Mouse (Mus musculus) neural tube, embryonic 12.5 days (tissue): Measurements from ENCODE around the gene Isy1. TPM values are rescaled to one million over a fixed set of nuclear protein-coding genes. Genes with fewer than 3 reads are reported as not detected.

ENCODE experiments used
- ATAC-seq: fragments of 200-750 bp; cut with Nextera tagmentation; 2 replicates; pipeline ENCODE4 v1.8.0; 2017; ENCODE audit warnings: low read depth, mild to moderate bottlenecking, moderate TSS enrichment, moderate library complexity; ENCODE audit not compliant: low FRiP score
- H3K27ac ChIP-seq: fragments of 300-500 bp; sonication (generic); 2 replicates; pipeline ENCODE4 v1.5.1; 2016
- H3K27me3 ChIP-seq: fragments of 300-500 bp; sonication (generic); replicated peaks from 2 replicates; pipeline ENCODE4 v1.6.1; 2016; ENCODE audit warnings: mild to moderate bottlenecking
- H3K36me3 ChIP-seq: fragments of 300-500 bp; sonication (generic); 2 replicates; pipeline ENCODE4 v1.6.1; 2016; ENCODE audit warnings: mild to moderate bottlenecking
- H3K4me1 ChIP-seq: fragments of 300-500 bp; sonication (generic); 2 replicates; pipeline ENCODE4 v1.6.1; 2016
- H3K4me2 ChIP-seq: fragments of 300-500 bp; sonication (generic); replicated peaks from 2 replicates; pipeline ENCODE4 v1.6.1; 2016; ENCODE audit warnings: mild to moderate bottlenecking
- H3K4me3 ChIP-seq: fragments of 300-500 bp; sonication (generic); 2 replicates; pipeline ENCODE4 v1.5.1; 2016
- H3K9ac ChIP-seq: fragments of 300-500 bp; sonication (generic); 2 replicates; pipeline ENCODE4 v1.6.1; 2016; ENCODE audit warnings: mild to moderate bottlenecking
- H3K9me3 ChIP-seq: fragments of 300-500 bp; sonication (generic); 2 replicates; pipeline ENCODE4 v1.6.1; 2016; ENCODE audit warnings: mild to moderate bottlenecking
- WGBS: fragments of 180-500 bp; shearing (Covaris S2); methylation state at CpG from one replicate; pipeline ENCODE4 v1.1.7; 2016; 5-methylcytosine and 5-hydroxymethylcytosine counted together
- polyA plus RNA-seq: library from polyadenylated mRNA; unstranded; fragments of >200 nt; fragmentation: Nextera tagmentation; extraction: Ambion mirVana; gene quantifications from 2 replicates; pipeline ENCODE4 v1.2.1, GENCODE M21; 2016

The Isy1 gene
- polyA plus RNA-seq, 1 experiment from 2014 or later: 43.9 TPM

DNA sequence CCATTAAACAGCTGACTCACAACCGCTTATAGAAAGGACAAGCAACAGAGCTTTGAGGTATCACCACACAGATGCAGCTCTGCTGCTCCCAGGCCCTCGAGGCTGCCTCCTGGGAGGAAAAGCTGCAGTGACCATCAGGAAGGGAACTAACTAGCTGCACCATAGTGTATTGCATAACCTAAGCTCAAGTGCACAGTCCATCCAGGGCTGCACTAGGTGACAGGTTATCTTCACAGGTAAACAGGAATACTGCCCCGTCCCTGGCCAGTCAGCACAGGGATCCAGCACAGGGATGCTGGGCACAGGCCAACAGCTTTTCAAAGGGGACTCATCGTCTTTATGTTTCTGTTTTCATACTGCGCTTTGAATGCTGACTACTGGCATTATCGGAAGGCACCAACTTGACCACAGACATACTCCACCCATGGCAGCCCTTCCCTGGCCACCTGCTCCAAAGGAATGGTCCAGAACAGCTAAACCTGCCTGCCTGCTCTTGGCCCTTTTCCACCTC lies 28.9 kb downstream of the Isy1 start:
- 89% methylated on average over 6 of the region's 6 CpGs for WGBS
- Histone ChIP-seq H3K36me3 (peaks cover 8% of the 10 kb centered on the region; the same call in 1 of the 2 replicates), H3K9me3 (no peaks in the 10 kb centered on the region), H3K4me3 (no peak overlapping the region), H3K27me3 (no peaks in the 10 kb centered on the region), H3K9ac (no peak overlapping the region), H3K4me1 (peaks cover 11% of the 10 kb centered on the region), H3K27ac (no peak overlapping the region), H3K4me2 (no peak overlapping the region)
- ATAC-seq: no peak

DNA sequence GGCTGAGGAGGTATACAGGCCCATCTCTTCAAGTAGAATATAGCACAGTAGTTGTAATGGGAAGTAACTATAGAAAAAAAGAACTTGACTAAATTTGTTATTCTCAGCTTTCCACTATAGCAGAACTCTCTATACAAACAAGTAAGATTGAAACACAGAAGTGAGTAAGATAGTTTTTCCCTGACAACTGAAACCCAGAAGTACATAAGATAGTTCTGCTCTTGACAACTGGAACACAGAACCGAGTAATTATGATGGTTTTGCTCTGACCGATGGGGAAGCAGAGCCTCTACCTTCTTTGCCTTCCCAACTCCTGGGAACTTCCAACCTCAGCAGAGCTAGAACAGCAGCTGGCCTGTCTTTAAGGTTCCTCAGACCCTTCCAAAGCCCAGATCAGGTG lies 29.5 kb downstream of the Isy1 start:
- 95% methylated on average over 2 of the region's 2 CpGs for WGBS
- no peak for ATAC-seq
- H3K27ac ChIP-seq: no peak overlapping the region
- no peaks in the 10 kb centered on the region for H3K9me3 ChIP-seq
- no peak overlapping the region for H3K9ac ChIP-seq
- H3K36me3 ChIP-seq: peaks cover 8% of the 10 kb centered on the region; the same call in 1 of the 2 replicates
- H3K27me3 ChIP-seq: no peaks in the 10 kb centered on the region
- peaks cover 11% of the 10 kb centered on the region for H3K4me1 ChIP-seq
- H3K4me2 ChIP-seq: no peak overlapping the region
- H3K4me3 ChIP-seq: no peak overlapping the region

GRCm38 (mm10) chr6:87808521-87808920 lies 30.1 kb downstream of the Isy1 start:
- 0 out of 2 replicates have a peak, but pooled peaks cover 3% of the 10 kb centered on the region for H3K36me3 ChIP-seq
- H3K4me1 ChIP-seq: peaks cover 11% of the 10 kb centered on the region
- no peak for ATAC-seq
- H3K9ac ChIP-seq: no peak overlapping the region
- H3K9me3 ChIP-seq: no peaks in the 10 kb centered on the region
- 70% methylated on average over 3 of the region's 3 CpGs for WGBS
- H3K4me3 ChIP-seq: no peak overlapping the region
- no peak overlapping the region for H3K27ac ChIP-seq
- no peak overlapping the region for H3K4me2 ChIP-seq
- no peaks in the 10 kb centered on the region for H3K27me3 ChIP-seq

DNA sequence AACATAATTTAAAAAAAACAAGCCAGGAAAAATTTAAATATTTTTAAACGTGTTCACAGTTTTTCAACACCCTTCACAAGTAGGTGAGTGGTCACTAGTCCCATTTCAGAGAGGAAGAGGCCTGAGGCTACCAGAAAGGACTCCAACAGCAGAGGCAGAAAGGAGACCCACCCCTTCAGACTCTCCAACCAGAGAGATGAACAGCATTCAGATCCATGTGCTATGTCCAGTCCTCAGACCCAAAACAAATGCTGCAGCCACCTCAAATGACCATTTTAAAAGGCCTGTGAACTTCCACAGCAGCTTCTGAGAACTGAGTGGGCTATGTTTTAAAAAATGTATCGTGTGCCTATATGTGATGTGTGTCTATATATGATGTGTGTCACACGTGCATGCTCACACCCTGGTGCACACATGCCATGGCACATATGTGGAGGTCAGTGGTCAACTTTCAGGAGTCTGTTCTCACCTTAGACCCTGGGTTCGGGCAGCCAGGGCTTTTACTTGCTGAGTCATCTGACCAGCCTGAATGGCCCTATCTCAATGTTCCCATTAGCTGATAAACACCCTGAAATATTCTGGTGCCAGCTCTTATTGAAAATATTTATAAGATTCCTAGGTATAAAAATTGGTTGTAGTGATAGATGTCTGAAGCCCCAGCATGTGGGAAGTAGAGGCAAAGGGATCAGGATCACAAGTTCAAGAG lies 30.7 kb downstream of the Isy1 start:
- ATAC-seq: no peak
- WGBS: 84% methylated on average over 4 of the region's 4 CpGs
- no peak overlapping the region for H3K9ac ChIP-seq
- no peaks in the 10 kb centered on the region for H3K36me3 ChIP-seq
- no peak overlapping the region for H3K27ac ChIP-seq
- peaks cover 11% of the 10 kb centered on the region for H3K4me1 ChIP-seq
- no peaks in the 10 kb centered on the region for H3K27me3 ChIP-seq
- no peak overlapping the region for H3K4me2 ChIP-seq
- no peaks in the 10 kb centered on the region for H3K9me3 ChIP-seq
- H3K4me3 ChIP-seq: no peak overlapping the region

DNA sequence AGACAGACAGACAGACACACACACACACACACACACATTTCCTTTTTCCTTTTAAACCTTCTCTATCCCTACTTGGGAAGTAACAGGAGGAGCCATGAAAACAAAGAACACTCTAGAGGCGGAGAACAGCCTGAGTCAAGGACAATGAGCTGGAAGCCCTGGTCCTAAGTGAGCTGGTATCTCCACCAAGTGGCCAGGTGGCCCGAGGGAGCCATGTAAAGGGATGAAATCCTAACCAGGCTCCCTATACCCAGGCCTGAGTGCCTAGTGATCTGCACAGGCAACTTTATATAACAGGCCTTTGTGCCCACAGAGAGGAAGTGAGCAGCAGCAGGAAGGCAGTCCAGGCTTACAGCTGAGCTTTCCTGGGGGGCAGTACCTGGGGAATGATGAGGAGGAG lies 31.7 kb downstream of the Isy1 start:
- no peak overlapping the region for H3K4me2 ChIP-seq
- no peaks in the 10 kb centered on the region for H3K9me3 ChIP-seq
- ATAC-seq: no peak
- H3K27me3 ChIP-seq: no peaks in the 10 kb centered on the region
- no peak overlapping the region for H3K27ac ChIP-seq
- no peaks in the 10 kb centered on the region for H3K36me3 ChIP-seq
- WGBS: 60% methylated on average over 2 of the region's 2 CpGs
- no peak overlapping the region for H3K9ac ChIP-seq
- peaks cover 6% of the 10 kb centered on the region for H3K4me1 ChIP-seq
- no peak overlapping the region for H3K4me3 ChIP-seq

DNA sequence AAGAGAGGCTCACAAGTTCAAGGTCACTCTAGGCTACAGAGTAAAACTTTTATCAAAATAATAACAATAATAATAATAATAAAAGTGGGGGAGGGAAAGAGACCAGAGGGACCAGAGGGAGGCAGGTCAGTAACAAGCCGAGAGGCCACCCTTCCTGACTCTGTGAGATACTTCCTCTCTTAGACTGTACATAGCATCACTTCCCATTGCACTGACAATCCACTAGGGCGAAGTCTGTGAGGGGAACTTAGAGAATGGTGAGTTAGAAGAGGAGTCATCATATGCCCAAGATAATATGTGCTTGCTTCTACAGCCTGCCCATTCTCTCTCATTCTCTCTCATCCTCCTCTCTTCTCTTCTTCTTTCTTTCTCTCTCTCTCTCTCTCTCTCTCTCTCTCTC lies 32.6 kb downstream of the Isy1 start:
- no peaks in the 10 kb centered on the region for H3K9me3 ChIP-seq
- H3K4me2 ChIP-seq: no peak overlapping the region
- H3K9ac ChIP-seq: no peak overlapping the region
- peaks cover 5% of the 10 kb centered on the region for H3K4me1 ChIP-seq
- H3K36me3 ChIP-seq: no peaks in the 10 kb centered on the region
- no peak overlapping the region for H3K4me3 ChIP-seq
- H3K27me3 ChIP-seq: no peaks in the 10 kb centered on the region
- H3K27ac ChIP-seq: no peak overlapping the region
- 78% methylated on average over 2 of the region's 2 CpGs for WGBS
- no peak for ATAC-seq

- no peak for ATAC-seq
- H3K9ac ChIP-seq: no peak overlapping the region
- no peaks in the 10 kb centered on the region for H3K9me3 ChIP-seq
- WGBS: 91% methylated on average over 7 of the region's 7 CpGs
- H3K27me3 ChIP-seq: no peaks in the 10 kb centered on the region
- H3K27ac ChIP-seq: no peak overlapping the region
- H3K36me3 ChIP-seq: no peaks in the 10 kb centered on the region
- no peaks in the 10 kb centered on the region; the same call in 1 of the 2 replicates for H3K4me1 ChIP-seq
- no peak overlapping the region for H3K4me3 ChIP-seq
- no peak overlapping the region for H3K4me2 ChIP-seq
Observed at GRCm38 (mm10) chr6:87805448-87805847, 33.1 kb downstream of the Isy1 start.

- Histone ChIP-seq H3K27me3 (no peaks in the 10 kb centered on the region), H3K9ac (no peak overlapping the region), H3K36me3 (no peaks in the 10 kb centered on the region), H3K4me3 (no peak overlapping the region), H3K4me2 (no peak overlapping the region), H3K4me1 (no peaks in the 10 kb centered on the region), H3K9me3 (no peaks in the 10 kb centered on the region), H3K27ac (no peak overlapping the region)
- ATAC-seq: no peak
- WGBS: 82% methylated on average over 7 of the region's 7 CpGs
Observed at GRCm38 (mm10) chr6:87804886-87805285, 33.7 kb downstream of the Isy1 start.

DNA sequence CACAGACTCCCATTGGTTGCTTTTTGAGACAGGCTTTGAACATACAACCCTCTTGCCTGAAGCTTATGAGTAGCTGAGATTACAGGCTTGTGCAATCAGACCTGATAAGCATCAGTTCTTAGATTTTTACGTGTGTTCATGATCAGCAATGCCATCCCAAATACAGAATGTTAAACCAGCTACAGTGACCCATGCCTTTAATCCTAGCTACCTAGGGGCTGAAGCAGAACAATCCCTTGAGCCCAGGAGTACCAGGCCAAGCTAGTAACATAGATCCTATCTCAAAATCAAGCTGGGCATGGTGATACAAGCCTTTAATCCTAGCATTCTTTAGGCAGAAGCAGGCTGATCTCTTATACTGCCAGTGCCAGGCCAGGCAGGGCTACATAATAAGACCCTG lies 34.6 kb downstream of the Isy1 start:
- WGBS: 92% methylated on average over 1 of the region's 1 CpGs
- Histone ChIP-seq H3K4me3 (no peak overlapping the region), H3K9me3 (no peaks in the 10 kb centered on the region)

DNA sequence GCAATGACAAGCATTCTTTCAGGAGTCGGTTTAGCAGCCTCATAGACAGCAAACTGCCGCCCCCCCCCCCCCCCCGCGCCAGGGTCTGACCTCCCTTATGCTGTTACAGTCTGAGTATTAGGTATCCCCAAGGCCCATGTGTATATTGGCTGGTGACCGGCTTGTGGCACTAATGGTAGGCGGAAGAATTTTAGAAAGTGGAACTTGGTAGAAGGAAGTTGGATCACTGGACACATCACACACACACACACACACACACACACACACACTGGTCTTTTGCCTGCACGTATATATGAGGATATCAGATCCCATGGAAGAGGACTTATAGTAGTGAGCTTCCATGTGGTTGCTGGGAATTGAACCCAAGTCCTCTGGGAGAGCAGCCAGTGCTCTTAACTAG lies 36.1 kb downstream of the Isy1 start:
- no peak overlapping the region for H3K27ac ChIP-seq
- H3K4me2 ChIP-seq: no peak overlapping the region
- no peak overlapping the region for H3K4me3 ChIP-seq
- ATAC-seq: no peak
- H3K9ac ChIP-seq: no peak overlapping the region
- H3K36me3 ChIP-seq: no peaks in the 10 kb centered on the region
- no peaks in the 10 kb centered on the region for H3K9me3 ChIP-seq
- H3K27me3 ChIP-seq: no peaks in the 10 kb centered on the region
- H3K4me1 ChIP-seq: no peaks in the 10 kb centered on the region
- 88% methylated on average over 7 of the region's 7 CpGs for WGBS

More for the DNA sequence above, 34.6 kb downstream of the Isy1 start:
- Histone ChIP-seq H3K36me3 (no peaks in the 10 kb centered on the region), H3K4me1 (no peaks in the 10 kb centered on the region), H3K27ac (no peak overlapping the region), H3K9ac (no peak overlapping the region), H3K4me2 (no peak overlapping the region), H3K27me3 (no peaks in the 10 kb centered on the region)
- ATAC-seq: no peak

DNA sequence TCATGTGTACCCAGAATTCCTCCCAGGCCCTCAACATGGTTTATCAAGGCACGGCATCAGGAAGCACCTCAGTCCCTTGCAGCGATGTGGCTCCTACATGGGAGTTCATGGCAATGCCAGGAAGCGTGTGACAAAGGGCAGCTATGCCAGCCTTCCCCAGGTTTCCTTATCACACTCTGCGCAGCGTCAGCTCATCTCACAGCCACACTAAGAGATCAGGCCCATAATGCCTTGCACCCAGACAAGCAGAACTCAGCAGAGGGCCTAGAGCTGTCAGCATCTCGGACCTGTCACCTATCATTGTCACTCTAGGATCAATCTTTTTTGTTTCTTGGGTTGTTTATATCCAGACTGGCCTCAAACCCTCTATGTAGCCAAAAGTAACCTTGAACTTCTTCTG lies 39.0 kb downstream of the Isy1 start:
- Histone ChIP-seq H3K9me3 (no peaks in the 10 kb centered on the region), H3K4me1 (no peaks in the 10 kb centered on the region), H3K4me3 (no peak overlapping the region), H3K4me2 (no peak overlapping the region), H3K36me3 (no peaks in the 10 kb centered on the region), H3K27me3 (no peaks in the 10 kb centered on the region), H3K9ac (no peak overlapping the region), H3K27ac (no peak overlapping the region)
- no peak for ATAC-seq
- WGBS: 95% methylated on average over 6 of the region's 6 CpGs

DNA sequence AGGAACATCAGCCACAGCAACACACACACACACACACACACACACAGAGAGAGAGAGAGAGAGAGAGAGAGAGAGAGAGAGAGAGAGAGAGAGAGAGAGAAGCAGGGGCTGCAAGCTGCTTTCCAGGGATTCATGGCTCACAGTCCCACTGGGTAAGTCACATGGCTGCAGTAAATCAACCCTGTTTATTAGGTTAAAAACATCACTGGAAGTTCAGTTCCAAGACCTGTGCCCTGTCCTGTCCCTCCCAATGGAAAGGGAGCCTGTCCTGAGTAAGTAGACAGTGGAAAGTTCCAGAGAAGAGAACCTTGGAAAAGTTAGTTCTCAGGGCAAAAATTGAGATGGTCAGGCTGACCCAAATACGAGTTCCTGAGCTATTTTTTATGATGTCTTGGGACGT lies 41.3 kb downstream of the Isy1 start:
- peaks cover 5% of the 10 kb centered on the region; the same call in 1 of the 2 replicates for H3K36me3 ChIP-seq
- WGBS: 38% methylated on average over 2 of the region's 2 CpGs
- no peak for ATAC-seq

More for the DNA sequence above, 41.3 kb downstream of the Isy1 start:
- H3K4me2 ChIP-seq: no peak overlapping the region
- H3K27ac ChIP-seq: no peak overlapping the region
- no peak overlapping the region for H3K9ac ChIP-seq
- no peaks in the 10 kb centered on the region for H3K4me1 ChIP-seq
- no peaks in the 10 kb centered on the region for H3K27me3 ChIP-seq
- H3K4me3 ChIP-seq: no peak overlapping the region
- H3K9me3 ChIP-seq: no peaks in the 10 kb centered on the region
